Mouse (Mus musculus): ENCODE results near the gene Vmn1r196. TPM values are rescaled to one million over a fixed set of nuclear protein-coding genes. Genes with fewer than 3 reads are reported as not detected.

The Vmn1r196 gene
- polyA plus RNA-seq (2012; rRNA removed) = not detected in 2 replicates

DNA sequence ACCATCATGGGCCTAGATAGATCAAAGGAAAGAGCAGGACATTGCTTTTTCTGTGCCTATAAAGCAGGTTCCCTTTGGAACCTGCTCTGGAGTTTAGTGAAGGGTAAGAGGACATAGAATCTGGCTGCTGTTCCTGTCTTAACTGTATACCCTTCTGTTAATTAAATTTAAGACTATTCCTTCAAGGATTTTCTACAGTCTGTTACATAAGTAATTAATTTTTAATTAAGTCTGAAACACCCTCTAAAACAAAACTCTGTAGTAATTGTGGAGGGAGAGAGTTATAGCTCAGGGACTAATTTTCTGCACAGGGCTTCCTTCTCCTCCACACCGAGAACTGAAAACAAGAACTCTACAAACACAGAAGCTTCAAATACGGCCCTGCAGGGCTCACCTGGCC lies at the start of gene Vmn1r196:
Gene Vmn1r196 (plus strand): TSS at position 301 of the 400 bp plus-strand sequence.

GRCm38 (mm10) chr13:22243915-22244314 lies 45.8 kb upstream of the Vmn1r196 start, which contains the start of gene Vmn1r194:
Gene Vmn1r194, plus strand, starts transcription at chr13:22244215.

DNA sequence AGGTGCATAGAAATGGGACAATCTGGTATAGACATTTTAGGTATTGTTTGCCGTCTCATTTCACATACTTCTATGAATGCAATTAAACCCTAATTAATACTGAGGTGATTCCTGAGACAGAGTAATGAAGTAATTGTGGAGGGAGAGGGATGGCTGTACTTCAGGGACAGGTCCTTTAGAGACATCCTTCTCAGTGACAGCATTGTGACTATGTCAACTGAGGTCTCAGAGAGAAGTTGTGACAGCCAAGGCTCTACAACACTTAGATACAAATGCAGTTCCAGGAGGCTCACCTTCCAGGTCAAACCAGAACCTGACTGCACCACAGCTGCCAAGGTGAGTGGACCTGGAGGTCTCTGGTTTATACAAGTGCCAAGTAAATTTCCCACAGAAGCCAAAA lies 19.5 kb upstream of the Vmn1r196 start, which contains the start of gene Vmn1r195:
Gene Vmn1r195 (plus strand): TSS at position 301 of the 400 bp plus-strand sequence.

DNA sequence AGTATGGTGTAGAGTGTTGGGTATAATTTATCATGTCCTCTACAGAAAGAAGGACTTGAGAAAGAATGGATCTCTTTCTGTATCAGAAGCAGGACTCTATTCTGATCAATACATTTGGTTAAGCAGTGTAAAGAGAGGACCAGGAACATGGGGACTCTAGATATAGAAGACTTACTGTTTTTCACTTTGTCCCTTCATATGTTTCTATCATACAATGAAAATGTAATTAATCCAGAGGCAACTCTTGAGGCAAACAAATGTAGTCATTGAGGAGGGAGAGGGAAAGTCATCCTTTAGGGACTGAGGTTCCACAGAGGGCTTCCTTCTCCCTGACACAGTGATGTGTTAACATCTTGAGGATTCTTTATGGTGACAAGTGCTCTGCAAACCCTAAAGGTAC lies 34.6 kb downstream of the Vmn1r196 start, which contains the start of gene Vmn1r197:
Gene Vmn1r197 (plus strand): TSS at position 301 of the 400 bp plus-strand sequence.

Other genes with a start within 250 kb of the Vmn1r196 start
- gene Hist1h4i, start 248.6 kb upstream of the Vmn1r196 start, polyA plus RNA-seq (2012; rRNA removed) = 26.1 and 35.7 TPM in 2 replicates
- gene Hist1h2ag, start 247.0 kb upstream of the Vmn1r196 start, polyA plus RNA-seq (2012; rRNA removed) = 32.8 and 39.2 TPM in 2 replicates
- gene Hist1h2bj, start 246.7 kb upstream of the Vmn1r196 start, polyA plus RNA-seq (2012; rRNA removed) = 11.0 and 15.5 TPM in 2 replicates
- under 0.01 TPM in 1 of 2 replicates, not detected in the other for gene Vmn1r188, start 205.5 kb upstream of the Vmn1r196 start, polyA plus RNA-seq (2012; rRNA removed)
- gene Vmn1r189, start 184.1 kb upstream of the Vmn1r196 start, polyA plus RNA-seq (2012; rRNA removed) = not detected in 2 replicates
- gene Vmn1r191, start 106.0 kb upstream of the Vmn1r196 start, polyA plus RNA-seq (2012; rRNA removed) = not detected in 2 replicates
- not detected in 2 replicates for gene Vmn1r192, start 98.8 kb upstream of the Vmn1r196 start, polyA plus RNA-seq (2012; rRNA removed)
- not detected in 2 replicates for gene Vmn1r193, start 66.8 kb upstream of the Vmn1r196 start, polyA plus RNA-seq (2012; rRNA removed)
- not detected in 2 replicates for gene Vmn1r194, start 45.7 kb upstream of the Vmn1r196 start, polyA plus RNA-seq (2012; rRNA removed)
- gene Vmn1r195, start 19.4 kb upstream of the Vmn1r196 start, polyA plus RNA-seq (2012; rRNA removed) = not detected in 2 replicates
- gene Vmn1r197, start 34.7 kb downstream of the Vmn1r196 start, polyA plus RNA-seq (2012; rRNA removed) = not detected in 2 replicates
- not detected in 2 replicates for gene Vmn1r198, start 60.4 kb downstream of the Vmn1r196 start, polyA plus RNA-seq (2012; rRNA removed)
- gene Vmn1r199, start 89.9 kb downstream of the Vmn1r196 start, polyA plus RNA-seq (2012; rRNA removed) = not detected in 2 replicates
- not detected in 2 replicates for gene Vmn1r200, start 100.5 kb downstream of the Vmn1r196 start, polyA plus RNA-seq (2012; rRNA removed)
- gene Vmn1r201, start 182.0 kb downstream of the Vmn1r196 start, polyA plus RNA-seq (2012; rRNA removed) = not detected in 2 replicates
- 0.01 TPM in 2 replicates for gene Vmn1r202, start 215.5 kb downstream of the Vmn1r196 start, polyA plus RNA-seq (2012; rRNA removed)
- gene Vmn1r203, start 228.2 kb downstream of the Vmn1r196 start, polyA plus RNA-seq (2012; rRNA removed) = not detected in 2 replicates